Mouse (Mus musculus): Measurements from ENCODE around the gene Olfr554. TPM values are rescaled to one million over a fixed set of nuclear protein-coding genes. Genes with fewer than 3 reads are reported as not detected.

Olfr554 gene
- polyA plus RNA-seq, 1 experiment from 2014 or later: not detected

GRCm38 (mm10) chr7:102686944-102687501 is 48.8 kb downstream of the Olfr554 start, which contains the start of gene Trim68:
Gene Trim68 (minus strand): TSS chr7:102687327.
- no peaks in the 10 kb centered on the region for H3K9me3 ChIP-seq (replicated peaks)
- peak; percentile 100 for ATAC-seq (ENCODE audit: low FRiP score)
- H3K27ac ChIP-seq: peak within 1 kb of the TSS; percentile 13; the same call in 1 of the 2 replicates
- H3K4me1 ChIP-seq: no peaks in the 10 kb centered on the region
- H3K9ac ChIP-seq: peak within 1 kb of the TSS; percentile 63
- no peaks in the 10 kb centered on the region for H3K27me3 ChIP-seq
- H3K4me3 ChIP-seq: peak within 1 kb of the TSS; percentile 53
- no peaks in the 10 kb centered on the region for H3K36me3 ChIP-seq
- H3K4me2 ChIP-seq (replicated peaks): peak within 1 kb of the TSS; percentile 64
- under 1% methylated on average over 40 of the region's 40 CpGs for WGBS

Other genes starting within 250 kb of the Olfr554 start
- gene Rrm1, start 196.7 kb upstream of the Olfr554 start, polyA plus RNA-seq (2016; fragmentation: Nextera tagmentation; extraction: Ambion mirVana): 114 and 116 TPM in 2 replicates
- gene Olfr543, start 156.8 kb upstream of the Olfr554 start, polyA plus RNA-seq (2016; fragmentation: Nextera tagmentation; extraction: Ambion mirVana): 0.31 and 0.55 TPM in 2 replicates
- gene Olfr544, start 150.1 kb upstream of the Olfr554 start, polyA plus RNA-seq (2016; fragmentation: Nextera tagmentation; extraction: Ambion mirVana): 0.15 and 0.20 TPM in 2 replicates
- gene Olfr545, start 138.9 kb upstream of the Olfr554 start, polyA plus RNA-seq (2016; fragmentation: Nextera tagmentation; extraction: Ambion mirVana): 0.17 and 0.22 TPM in 2 replicates
- gene Olfr547, start 103.7 kb upstream of the Olfr554 start, polyA plus RNA-seq (2016; fragmentation: Nextera tagmentation; extraction: Ambion mirVana): not detected in 2 replicates
- not detected in 2 replicates for gene Olfr548-ps1, start 97.5 kb upstream of the Olfr554 start, polyA plus RNA-seq (2016; fragmentation: Nextera tagmentation; extraction: Ambion mirVana)
- gene Olfr549, start 88.6 kb upstream of the Olfr554 start, polyA plus RNA-seq (2016; fragmentation: Nextera tagmentation; extraction: Ambion mirVana): not detected in 2 replicates
- gene Trim21, start 72.9 kb upstream of the Olfr554 start, polyA plus RNA-seq (2016; fragmentation: Nextera tagmentation; extraction: Ambion mirVana): 0.26 and 0.41 TPM in 2 replicates
- not detected in 2 replicates for gene Olfr550, start 67.0 kb upstream of the Olfr554 start, polyA plus RNA-seq (2016; fragmentation: Nextera tagmentation; extraction: Ambion mirVana)
- not detected in 2 replicates for gene Olfr551, start 46.5 kb upstream of the Olfr554 start, polyA plus RNA-seq (2016; fragmentation: Nextera tagmentation; extraction: Ambion mirVana)
- gene Olfr552, start 40.7 kb upstream of the Olfr554 start, polyA plus RNA-seq (2016; fragmentation: Nextera tagmentation; extraction: Ambion mirVana): not detected in 2 replicates
- not detected in 2 replicates for gene Olfr553, start 20.2 kb upstream of the Olfr554 start, polyA plus RNA-seq (2016; fragmentation: Nextera tagmentation; extraction: Ambion mirVana)
- gene Olfr555, start 20.4 kb downstream of the Olfr554 start, polyA plus RNA-seq (2016; fragmentation: Nextera tagmentation; extraction: Ambion mirVana): not detected in 2 replicates
- not detected in 2 replicates for gene Olfr556, start 26.5 kb downstream of the Olfr554 start, polyA plus RNA-seq (2016; fragmentation: Nextera tagmentation; extraction: Ambion mirVana)
- 9.6 and 12.5 TPM in 2 replicates for gene Trim68, start 48.9 kb downstream of the Olfr554 start, polyA plus RNA-seq (2016; fragmentation: Nextera tagmentation; extraction: Ambion mirVana)
- gene Olfr557, start 57.5 kb downstream of the Olfr554 start, polyA plus RNA-seq (2016; fragmentation: Nextera tagmentation; extraction: Ambion mirVana): not detected in 2 replicates
- gene Olfr558, start 63.8 kb downstream of the Olfr554 start, polyA plus RNA-seq (2016; fragmentation: Nextera tagmentation; extraction: Ambion mirVana): 0.18 and 0.48 TPM in 2 replicates
- gene Olfr33, start 80.6 kb downstream of the Olfr554 start, polyA plus RNA-seq (2016; fragmentation: Nextera tagmentation; extraction: Ambion mirVana): not detected in 2 replicates
- gene Olfr559, start 89.1 kb downstream of the Olfr554 start, polyA plus RNA-seq (2016; fragmentation: Nextera tagmentation; extraction: Ambion mirVana): not detected in 2 replicates
- gene Olfr560, start 120.9 kb downstream of the Olfr554 start, polyA plus RNA-seq (2016; fragmentation: Nextera tagmentation; extraction: Ambion mirVana): not detected in 2 replicates
- gene Olfr78, start 121.0 kb downstream of the Olfr554 start, polyA plus RNA-seq (2016; fragmentation: Nextera tagmentation; extraction: Ambion mirVana): 0.10 and 0.13 TPM in 2 replicates
- not detected in 2 replicates for gene Olfr561, start 132.8 kb downstream of the Olfr554 start, polyA plus RNA-seq (2016; fragmentation: Nextera tagmentation; extraction: Ambion mirVana)
- gene Olfr564, start 165.0 kb downstream of the Olfr554 start, polyA plus RNA-seq (2016; fragmentation: Nextera tagmentation; extraction: Ambion mirVana): not detected in 2 replicates
- gene Olfr566, start 220.3 kb downstream of the Olfr554 start, polyA plus RNA-seq (2016; fragmentation: Nextera tagmentation; extraction: Ambion mirVana): not detected in 2 replicates
- gene Olfr568, start 238.7 kb downstream of the Olfr554 start, polyA plus RNA-seq (2016; fragmentation: Nextera tagmentation; extraction: Ambion mirVana): not detected in 2 replicates